Mouse (Mus musculus) thymus, postnatal 25 days (tissue): ENCODE data around the gene Dleu7.
A peak's percentile ranks its signal among the peaks of the same experiment; 100 is the strongest.

Experiments used
- DNase-seq: peaks from one replicate; pipeline ENCODE4 v3.0.0; 2022

Dleu7 gene

GRCm38 (mm10) chr14:62273604-62274003, 19.2 kb downstream of the Dleu7 start:
- no peak for DNase-seq

- no peak for DNase-seq
Measured at GRCm38 (mm10) chr14:62270698-62271396, 22.0 kb downstream of the Dleu7 start.

GRCm38 (mm10) chr14:62258978-62259536, 33.8 kb downstream of the Dleu7 start:
- peak; percentile 20 for DNase-seq

- no peak for DNase-seq
Measured at GRCm38 (mm10) chr14:62258125-62258524, 34.7 kb downstream of the Dleu7 start.

- DNase-seq: no peak
Measured at GRCm38 (mm10) chr14:62256066-62256465, 36.8 kb downstream of the Dleu7 start.

- no peak for DNase-seq
Measured at GRCm38 (mm10) chr14:62254371-62254770, 38.5 kb downstream of the Dleu7 start.

- DNase-seq: peak; percentile 60
Measured at GRCm38 (mm10) chr14:62251999-62252398, 40.8 kb downstream of the Dleu7 start.

GRCm38 (mm10) chr14:62250046-62250445, 42.8 kb downstream of the Dleu7 start:
- no peak for DNase-seq

GRCm38 (mm10) chr14:62249251-62249650, 43.6 kb downstream of the Dleu7 start:
- no peak for DNase-seq

GRCm38 (mm10) chr14:62248796-62249195, 44.1 kb downstream of the Dleu7 start:
- DNase-seq: no peak

- no peak for DNase-seq
Measured at GRCm38 (mm10) chr14:62248345-62248744, 44.5 kb downstream of the Dleu7 start.

- no peak for DNase-seq
Measured at GRCm38 (mm10) chr14:62245557-62245956, 47.3 kb downstream of the Dleu7 start.

GRCm38 (mm10) chr14:62243530-62243929, 49.3 kb downstream of the Dleu7 start:
- DNase-seq: no peak

GRCm38 (mm10) chr14:62235969-62236368, 56.9 kb downstream of the Dleu7 start:
- no peak for DNase-seq

- no peak for DNase-seq
Measured at GRCm38 (mm10) chr14:62235214-62235613, 57.6 kb downstream of the Dleu7 start.

GRCm38 (mm10) chr14:62230968-62231367, 61.9 kb downstream of the Dleu7 start:
- DNase-seq: no peak

- no peak for DNase-seq
Measured at GRCm38 (mm10) chr14:62227101-62227500, 65.7 kb downstream of the Dleu7 start.

- DNase-seq: no peak
Measured at GRCm38 (mm10) chr14:62226576-62227047, 66.2 kb downstream of the Dleu7 start.
